Mouse (Mus musculus): ENCODE data around the gene Kcnj8. TPM values are rescaled to one million over a fixed set of nuclear protein-coding genes. Genes with fewer than 3 reads are reported as not detected.

The Kcnj8 gene
- polyA plus RNA-seq, 1 experiment: 12.8 TPM

- 7% methylated on average over 10 of the region's 10 CpGs for WGBS
Measured at GRCm38 (mm10) chr6:142514912-142515311, 56.5 kb downstream of the Kcnj8 start.

More at GRCm38 (mm10) chr6:142514912-142515311, 56.5 kb downstream of the Kcnj8 start:
- H3K36me3 ChIP-seq (ENCODE audit: control insufficient read depth, insufficient read depth, low read length): no peaks in the 10 kb centered on the region
- H3K4me3 ChIP-seq (ENCODE audit: extremely low read depth, insufficient read depth, insufficient read length): no peak overlapping the region
- H3K4me1 ChIP-seq (ENCODE audit: control insufficient read depth, insufficient read depth, insufficient read length): no peaks in the 10 kb centered on the region
- H3K27ac ChIP-seq (ENCODE audit: insufficient read depth, low read length): no peak overlapping the region
- no peak for DNase-seq (ENCODE audit: low read depth in 1 of 2, low spot score in 2 of 2)
- TF ChIP-seq CTCF (IDR thresholded peaks at IDR 0.05; ENCODE audit: extremely low read depth, insufficient read depth, insufficient read length, insufficient replicate concordance) (no peak), POLR2A (IDR thresholded peaks at IDR 0.05; ENCODE audit: low read depth, low read length) (no peak)
- H3K27me3 ChIP-seq (ENCODE audit: control insufficient read depth, insufficient read depth, low read length): no peaks in the 10 kb centered on the region

Other genes starting within 250 kb of the Kcnj8 start
- gene Slco1a5, start 248.6 kb downstream of the Kcnj8 start, polyA plus RNA-seq (2012; rRNA removed): not detected in 2 replicates
- 2.7 and 2.8 TPM in 2 replicates for gene Pyroxd1, start 226.0 kb downstream of the Kcnj8 start, polyA plus RNA-seq (2012; rRNA removed)
- 8.1 and 8.9 TPM in 2 replicates for gene Recql, start 184.5 kb downstream of the Kcnj8 start, polyA plus RNA-seq (2012; rRNA removed)
- 2.9 and 3.1 TPM in 2 replicates for gene Golt1b, start 184.4 kb downstream of the Kcnj8 start, polyA plus RNA-seq (2012; rRNA removed)
- gene Spx, start 158.2 kb downstream of the Kcnj8 start, polyA plus RNA-seq (2012; rRNA removed): 0.30 and 0.32 TPM in 2 replicates
- 0.02 TPM in 1 of 2 replicates, not detected in the other for gene Gys2, start 98.5 kb downstream of the Kcnj8 start, polyA plus RNA-seq (2012; rRNA removed)
- gene Ldhb, start 63.7 kb downstream of the Kcnj8 start, polyA plus RNA-seq (2012; rRNA removed): 5.6 and 5.8 TPM in 2 replicates
- gene Abcc9, start 130.7 kb upstream of the Kcnj8 start, polyA plus RNA-seq (2012; rRNA removed): 1.8 and 2.0 TPM in 2 replicates
- gene Cmas, start 185.1 kb upstream of the Kcnj8 start, polyA plus RNA-seq (2012; rRNA removed): 34.3 and 34.5 TPM in 2 replicates
- not detected in 2 replicates for gene Sult6b2, start 232.9 kb upstream of the Kcnj8 start, polyA plus RNA-seq (2012; rRNA removed)